Mouse (Mus musculus): Measurements from ENCODE around the gene H2-Q7.
"Not testable (repeated sequence)": the region's sequence is repeated elsewhere in the genome, so short reads cannot be mapped to it uniquely, and the experiment has no call there.

H2-Q7 gene

DNA sequence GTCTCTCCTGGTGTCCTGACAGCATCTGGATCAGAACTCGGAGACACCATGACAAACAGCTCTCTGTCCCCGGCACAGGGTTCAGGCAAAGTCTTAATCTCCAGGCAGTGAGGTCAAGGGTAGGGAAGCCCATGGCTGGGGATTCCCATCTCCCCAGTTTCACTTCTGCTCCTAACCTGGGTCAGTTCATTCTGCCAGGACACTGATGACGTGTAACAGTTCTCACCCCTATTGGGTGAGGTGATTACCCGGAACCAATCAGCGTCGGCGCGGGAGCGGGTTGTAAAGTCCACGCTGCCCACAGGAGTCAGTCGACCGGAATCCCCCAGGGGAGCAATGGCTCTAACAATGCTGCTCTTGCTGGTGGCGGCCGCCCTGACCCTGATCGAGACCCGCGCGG is at the start of gene H2-Q7:
Gene H2-Q7 (plus strand): TSS at position 271 of the 400 bp plus-strand sequence.
- DNase-seq (ENCODE audit: low read depth, low spot score) = not testable (repeated sequence)

DNA sequence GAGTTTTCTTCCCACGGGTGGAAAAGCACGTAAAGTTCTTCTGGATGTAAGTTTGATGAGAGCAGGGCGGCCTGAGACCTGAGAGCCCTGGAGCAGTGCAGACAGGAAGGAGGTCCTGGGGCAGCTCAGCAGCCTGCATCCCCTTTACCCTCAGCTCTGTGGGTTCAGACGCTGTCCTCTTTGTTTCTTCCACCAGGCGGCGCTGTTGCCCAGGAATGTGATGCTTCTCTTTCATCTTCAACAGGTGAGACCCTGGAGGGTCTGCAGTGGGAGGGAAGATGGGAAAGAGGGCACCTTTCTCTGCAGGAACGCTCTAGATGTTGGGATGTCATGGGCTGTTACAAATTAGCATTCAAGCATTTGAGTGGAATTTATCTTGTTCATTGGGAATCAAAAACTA is 49.2 kb upstream of the H2-Q7 start:
- DNase-seq (ENCODE audit: low read depth, low spot score) = not testable (repeated sequence)

DNA sequence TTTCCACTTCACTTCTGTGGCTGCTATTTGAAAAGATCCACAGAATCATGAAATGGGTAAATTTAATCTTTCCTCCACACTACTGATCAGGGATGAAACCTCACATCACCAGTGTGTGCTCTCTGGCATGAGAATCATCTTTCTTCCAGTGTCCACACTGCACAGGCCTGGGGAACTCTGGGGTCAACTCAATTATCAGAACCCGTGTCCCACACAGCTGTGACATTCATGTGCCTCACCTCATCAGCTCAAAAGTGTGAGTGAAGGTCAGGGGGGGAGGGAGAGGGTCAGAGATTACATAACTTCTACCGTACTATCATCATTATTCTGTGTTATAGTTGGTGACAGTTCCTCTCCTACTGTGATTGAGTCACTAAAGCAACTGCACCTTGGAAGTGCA is 46.3 kb upstream of the H2-Q7 start:
- DNase-seq (ENCODE audit: low read depth, low spot score) = not testable (repeated sequence)

DNA sequence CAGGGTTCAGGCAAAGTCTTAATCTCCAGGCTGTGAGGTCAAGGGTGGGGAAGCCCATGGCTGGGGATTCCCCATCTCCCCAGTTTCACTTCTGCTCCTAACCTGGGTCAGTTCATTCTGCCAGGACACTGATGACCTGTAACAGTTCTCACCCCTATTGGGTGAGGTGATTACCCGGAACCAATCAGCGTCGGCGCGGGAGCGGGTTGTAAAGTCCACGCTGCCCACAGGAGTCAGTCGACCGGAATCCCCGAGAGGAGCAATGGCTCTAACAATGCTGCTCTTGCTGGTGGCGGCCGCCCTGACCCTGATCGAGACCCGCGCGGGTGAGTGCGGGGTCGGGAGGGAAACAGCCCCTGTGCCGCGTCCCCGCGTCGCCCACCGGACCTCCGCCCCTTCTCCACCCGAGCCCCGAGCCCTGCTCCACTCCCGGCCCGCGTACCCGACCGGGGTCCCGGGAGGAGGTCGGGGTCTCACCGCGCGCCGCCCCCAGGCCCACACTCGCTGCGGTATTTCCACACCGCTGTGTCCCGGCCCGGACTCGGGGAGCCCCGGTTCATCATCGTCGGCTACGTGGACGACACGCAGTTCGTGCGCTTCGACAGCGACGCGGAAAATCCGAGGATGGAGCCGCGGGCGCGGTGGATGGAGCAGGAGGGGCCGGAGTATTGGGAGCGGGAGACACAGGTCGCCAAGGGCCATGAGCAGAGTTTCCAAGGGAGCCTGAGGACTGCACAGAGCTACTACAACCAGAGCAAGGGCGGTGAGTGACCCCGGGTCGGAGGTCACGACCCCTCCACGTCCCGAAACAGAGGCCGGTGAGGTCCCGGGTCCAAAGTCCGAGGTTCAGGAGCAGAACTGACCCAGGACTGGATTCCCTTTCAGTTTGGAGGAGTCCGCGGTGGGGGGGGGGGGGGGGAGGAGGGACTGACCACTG is 44.8 kb upstream of the H2-Q7 start:
- DNase-seq (ENCODE audit: low read depth, low spot score) = not testable (repeated sequence)

DNA sequence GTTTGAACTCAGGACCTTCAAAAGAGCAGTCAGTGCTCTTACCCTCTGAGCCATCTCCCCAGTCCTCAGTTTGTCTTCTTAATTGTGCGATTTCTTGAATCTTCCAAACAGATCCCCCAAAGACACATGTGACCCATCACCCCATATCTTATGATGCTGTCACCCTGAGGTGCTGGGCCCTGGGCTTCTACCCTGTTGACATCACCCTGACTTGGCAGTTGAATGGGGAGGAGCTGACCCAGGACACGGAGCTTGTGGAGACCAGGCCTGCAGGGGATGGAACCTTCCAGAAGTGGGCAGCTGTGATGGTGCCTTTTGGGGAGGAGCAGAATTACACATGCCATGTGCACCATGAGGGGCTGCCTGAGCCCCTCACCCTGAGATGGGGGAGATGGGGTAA is 42.0 kb upstream of the H2-Q7 start:
- not testable (repeated sequence) for DNase-seq (ENCODE audit: low read depth, low spot score)

DNA sequence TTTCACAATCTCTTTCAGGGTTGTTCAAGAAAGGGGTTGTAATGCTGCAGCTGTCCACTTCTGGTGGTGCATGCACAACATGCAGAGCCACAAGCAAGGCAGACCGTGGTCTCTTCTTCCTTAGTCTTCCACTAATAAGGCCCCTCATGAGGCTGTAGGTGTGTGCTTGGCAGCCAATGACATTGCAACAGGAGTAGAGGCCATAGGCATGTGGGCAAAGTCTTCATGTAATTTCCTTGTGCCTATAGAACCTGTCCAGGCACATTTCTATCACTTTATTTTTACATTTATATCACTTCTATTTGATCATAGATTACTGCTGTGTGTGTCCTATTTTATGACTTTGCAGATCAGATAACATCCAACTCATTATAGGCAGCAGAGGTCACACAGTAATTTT is 25.9 kb upstream of the H2-Q7 start:
- DNase-seq (ENCODE audit: low read depth, low spot score) = not testable (repeated sequence)

DNA sequence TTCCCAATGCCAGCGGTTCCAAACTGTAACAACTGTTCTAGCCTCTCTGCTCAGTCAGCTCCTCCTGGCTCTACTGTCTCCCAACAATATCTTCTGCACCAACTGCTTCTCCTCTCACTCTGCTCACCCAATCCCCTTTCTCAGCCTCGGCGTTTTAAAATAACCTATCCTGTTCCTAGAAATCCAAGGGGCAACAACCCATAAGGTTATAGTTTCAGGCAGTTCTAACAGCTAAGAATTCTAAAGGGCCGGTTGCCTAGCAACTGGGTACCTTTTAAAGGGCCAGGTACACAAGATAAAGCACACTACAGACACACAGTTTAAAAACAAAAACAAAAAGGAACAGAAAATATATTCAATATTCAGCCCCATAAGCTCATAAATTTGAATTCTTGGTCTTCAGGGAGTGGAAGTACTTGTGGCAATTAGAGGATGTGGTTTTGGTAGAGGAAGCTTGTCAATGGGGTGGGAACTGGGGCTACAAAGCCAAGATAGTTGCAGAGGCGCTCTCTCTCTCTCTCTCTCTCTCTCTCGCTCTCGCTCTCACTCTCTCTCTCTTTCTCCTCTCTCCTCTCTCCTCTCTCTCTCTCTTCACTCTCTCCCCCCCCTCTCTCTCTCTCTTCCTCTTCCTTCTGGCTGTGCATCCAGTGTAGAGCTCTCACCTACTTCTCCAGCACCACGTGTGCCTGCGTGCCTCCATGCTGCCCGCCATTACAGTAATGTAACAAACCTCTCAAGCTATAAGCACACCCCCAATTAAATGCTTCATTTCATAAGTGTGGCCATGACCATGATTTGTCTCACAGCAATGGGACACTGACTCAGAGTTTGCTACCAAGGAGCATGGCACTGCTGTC is 23.5 kb upstream of the H2-Q7 start:
- DNase-seq (ENCODE audit: low read depth, low spot score) = not testable (repeated sequence)

DNA sequence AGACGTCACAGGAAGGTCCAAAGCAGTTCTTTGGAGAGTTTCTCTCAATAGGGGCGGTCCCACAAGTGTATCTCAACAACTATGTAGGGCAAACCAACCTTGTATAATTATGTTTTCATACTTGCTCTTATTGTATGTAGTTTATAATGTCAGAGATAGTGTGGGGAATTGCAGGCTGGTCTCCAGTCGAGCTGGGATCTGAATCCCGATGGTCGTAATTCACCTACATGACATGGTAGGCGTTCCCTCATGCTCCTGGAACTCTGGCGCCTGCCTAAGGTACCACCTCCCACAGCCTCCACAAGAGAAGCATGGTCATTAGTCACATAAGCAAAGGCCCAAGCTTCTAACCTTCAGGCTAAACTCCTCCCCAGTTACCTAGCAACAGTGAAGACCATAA is 20.2 kb upstream of the H2-Q7 start:
- no peak for DNase-seq (ENCODE audit: low read depth, low spot score)

DNA sequence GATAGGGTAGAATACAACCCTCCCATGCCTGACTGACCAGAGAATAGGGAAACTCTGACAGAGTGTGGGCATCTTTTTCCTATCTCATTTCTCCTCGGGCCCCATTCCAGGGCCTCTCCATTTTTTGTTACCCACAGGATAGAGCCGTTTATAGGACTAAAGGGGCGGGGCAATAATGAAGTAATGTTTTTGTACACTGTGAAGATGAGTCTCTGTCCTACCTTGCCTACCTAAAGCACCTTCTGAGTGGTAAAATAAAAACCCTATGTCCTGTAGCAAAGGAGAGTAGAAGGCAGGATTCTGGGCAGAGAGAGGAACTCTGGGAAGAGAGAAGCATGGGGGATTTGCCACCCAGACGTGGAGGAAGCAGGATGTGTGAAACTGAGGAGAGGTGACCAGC is 19.4 kb upstream of the H2-Q7 start:
- DNase-seq (ENCODE audit: low read depth, low spot score) = not testable (repeated sequence)

DNA sequence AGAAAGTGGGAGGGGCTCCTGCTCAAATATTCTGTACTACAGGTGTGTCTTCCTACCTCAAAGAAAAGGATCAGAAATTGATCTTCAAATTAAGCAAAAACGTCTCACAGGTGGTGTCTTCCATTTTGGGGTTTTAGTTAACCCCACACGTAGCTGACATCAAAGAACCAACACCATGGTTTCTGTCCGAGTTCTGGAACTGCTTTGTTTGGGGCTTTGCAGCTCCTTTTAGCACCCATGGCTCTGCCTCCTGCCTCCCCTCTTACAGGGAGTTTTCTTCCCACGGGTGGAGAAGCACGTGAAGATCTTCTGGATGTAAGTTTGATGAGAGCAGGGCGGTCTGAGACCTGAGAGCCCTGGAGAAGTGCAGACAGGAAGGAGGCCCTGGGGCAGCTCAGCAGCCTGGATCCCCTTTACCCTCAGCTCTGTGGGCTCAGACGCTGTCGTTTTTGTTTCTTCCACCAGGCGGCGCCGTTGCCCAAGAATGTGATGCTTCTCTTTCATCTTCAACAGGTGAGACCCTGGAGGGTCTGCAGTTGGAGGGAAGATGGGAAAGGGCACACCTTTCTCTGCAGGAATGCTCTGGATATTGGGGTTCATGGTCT is 18.6 kb upstream of the H2-Q7 start:
- DNase-seq (ENCODE audit: low read depth, low spot score) = not testable (repeated sequence)

DNA sequence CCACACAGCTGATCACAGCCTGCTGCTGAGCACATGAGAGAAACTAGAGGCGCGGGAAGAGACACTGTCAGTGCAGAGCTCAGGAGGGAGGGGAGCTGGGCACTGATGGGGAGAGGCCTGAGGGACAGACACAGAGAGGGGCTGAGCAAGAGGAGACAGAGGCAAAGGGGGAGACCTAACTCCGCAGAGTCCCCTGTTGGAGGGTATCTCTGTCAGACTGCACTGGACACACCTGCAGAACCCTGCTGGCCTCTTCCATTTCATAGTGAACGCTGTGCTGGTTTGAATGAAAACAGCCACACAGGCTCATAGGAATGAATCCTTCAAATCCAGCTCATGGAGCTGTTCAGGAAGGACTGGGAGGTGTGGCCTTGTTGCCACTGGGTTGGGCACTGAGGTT is 17.6 kb upstream of the H2-Q7 start:
- DNase-seq (ENCODE audit: low read depth, low spot score) = not testable (repeated sequence)

DNA sequence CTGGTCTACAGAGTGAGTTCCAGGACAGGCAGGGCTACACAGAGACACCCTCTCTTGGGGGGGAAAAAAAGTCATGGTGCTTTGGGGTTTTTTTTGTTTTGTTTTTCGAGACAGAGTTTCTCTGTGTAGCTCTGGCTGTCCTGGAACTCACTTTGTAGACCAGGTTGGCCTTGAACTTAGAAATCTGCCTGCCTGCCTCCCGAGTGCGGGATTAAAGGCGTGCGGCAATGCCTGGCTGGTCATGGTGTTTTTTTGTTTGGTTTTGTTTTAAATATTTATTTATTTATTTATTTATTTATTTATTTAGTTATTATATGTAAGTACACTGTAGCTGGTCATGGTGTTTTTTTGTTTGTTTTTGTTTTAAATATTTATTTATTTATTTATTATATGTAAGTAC is 16.6 kb upstream of the H2-Q7 start:
- DNase-seq (ENCODE audit: low read depth, low spot score) = not testable (repeated sequence)

DNA sequence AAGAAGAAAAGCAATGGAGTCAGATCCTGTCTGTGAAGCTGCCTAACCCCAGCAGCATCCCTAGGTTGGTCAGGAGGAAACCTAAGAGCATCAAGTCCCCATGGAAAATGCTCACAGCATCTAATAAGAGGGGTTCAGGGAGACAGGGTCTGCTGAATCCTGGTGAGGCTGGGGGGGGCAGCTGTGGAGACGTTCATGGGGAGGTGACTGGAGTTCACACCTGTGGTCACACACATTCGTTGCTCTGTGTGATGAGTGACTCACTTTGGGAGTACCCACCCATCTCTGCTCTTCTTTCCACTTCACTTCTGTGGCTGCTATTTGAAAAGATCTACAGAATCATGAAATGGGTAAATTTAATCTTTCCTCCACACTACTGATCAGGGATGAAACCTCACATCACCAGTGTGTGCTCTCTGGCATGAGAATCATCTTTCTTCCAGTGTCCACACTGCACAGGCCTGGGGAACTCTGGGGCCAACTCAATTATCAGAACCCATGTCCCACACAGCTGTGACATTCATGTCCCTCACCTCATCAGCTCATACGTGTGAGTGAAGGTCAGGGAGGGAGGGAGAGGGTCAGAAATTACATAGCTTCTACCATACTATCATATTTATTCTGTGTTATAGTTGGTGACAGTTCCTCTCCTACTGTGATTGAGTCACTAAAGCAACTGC is 15.7 kb upstream of the H2-Q7 start:
- not testable (repeated sequence) for DNase-seq (ENCODE audit: low read depth, low spot score)

DNA sequence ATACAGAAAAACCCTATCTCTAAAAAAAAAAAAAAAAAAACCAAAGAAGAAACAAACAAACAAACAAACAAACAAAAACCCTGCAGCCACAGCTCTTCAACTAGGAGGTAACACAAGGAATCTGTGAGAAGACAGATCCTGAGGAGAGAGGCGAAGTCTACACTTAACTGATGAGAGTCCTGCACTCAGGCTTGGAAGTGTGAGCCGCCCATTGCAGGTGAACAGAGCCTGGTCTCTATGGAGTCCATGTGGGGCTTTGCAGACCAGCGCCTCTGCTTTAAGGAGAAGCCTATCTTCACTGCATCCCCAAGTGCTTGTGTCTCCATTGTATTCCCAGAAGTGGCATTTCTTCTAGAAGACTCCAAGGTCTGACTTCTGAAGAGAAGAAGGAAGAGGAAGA is 14.8 kb upstream of the H2-Q7 start:
- DNase-seq (ENCODE audit: low read depth, low spot score) = not testable (repeated sequence)

DNA sequence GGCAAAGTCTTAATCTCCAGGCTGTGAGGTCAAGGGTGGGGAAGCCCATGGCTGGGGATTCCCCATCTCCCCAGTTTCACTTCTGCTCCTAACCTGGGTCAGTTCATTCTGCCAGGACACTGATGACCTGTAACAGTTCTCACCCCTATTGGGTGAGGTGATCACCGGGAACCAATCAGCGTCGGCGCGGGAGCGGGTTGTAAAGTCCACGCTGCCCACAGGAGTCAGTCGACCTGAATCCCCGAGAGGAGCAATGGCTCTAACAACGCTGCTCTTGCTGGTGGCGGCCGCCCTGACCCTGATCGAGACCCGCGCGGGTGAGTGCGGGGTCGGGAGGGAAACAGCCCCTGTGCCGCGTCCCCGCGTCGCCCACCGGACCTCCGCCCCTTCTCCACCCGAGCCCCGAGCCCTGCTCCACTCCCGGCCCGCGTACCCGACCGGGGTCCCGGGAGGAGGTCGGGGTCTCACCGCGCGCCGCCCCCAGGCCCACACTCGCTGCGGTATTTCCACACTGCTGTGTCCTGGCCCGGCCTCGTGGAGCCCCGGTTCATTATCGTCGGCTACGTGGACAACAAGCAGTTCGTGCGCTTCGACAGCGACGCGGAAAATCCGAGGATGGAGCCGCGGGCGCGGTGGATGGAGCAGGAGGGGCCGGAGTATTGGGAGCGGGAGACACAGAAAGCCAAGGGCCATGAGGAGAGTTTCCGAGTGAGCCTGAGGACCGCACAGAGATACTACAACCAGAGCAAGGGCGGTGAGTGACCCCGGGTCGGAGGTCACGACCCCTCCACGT is 14.1 kb upstream of the H2-Q7 start, which contains the start of gene H2-Q6:
Gene H2-Q6 (plus strand): TSS at position 227 of the 793 bp plus-strand sequence.
- DNase-seq (ENCODE audit: low read depth, low spot score) = not testable (repeated sequence)

DNA sequence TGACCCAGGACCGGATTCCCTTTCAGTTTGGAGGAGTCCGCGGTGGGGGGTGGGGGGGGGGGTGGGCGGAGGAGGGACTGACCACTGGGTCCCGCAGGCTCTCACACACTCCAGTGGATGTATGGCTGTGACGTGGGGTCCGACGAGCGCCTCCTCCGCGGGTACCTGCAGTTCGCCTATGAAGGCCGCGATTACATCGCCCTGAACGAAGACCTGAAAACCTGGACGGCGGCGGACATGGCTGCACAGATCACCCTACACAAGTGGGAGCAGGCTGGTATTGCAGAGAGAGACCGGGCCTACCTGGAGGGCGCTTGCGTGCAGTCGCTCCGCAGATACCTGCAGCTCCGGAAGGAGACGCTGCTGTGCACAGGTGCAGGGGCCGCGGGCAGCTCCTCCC is 13.5 kb upstream of the H2-Q7 start:
- not testable (repeated sequence) for DNase-seq (ENCODE audit: low read depth, low spot score)

DNA sequence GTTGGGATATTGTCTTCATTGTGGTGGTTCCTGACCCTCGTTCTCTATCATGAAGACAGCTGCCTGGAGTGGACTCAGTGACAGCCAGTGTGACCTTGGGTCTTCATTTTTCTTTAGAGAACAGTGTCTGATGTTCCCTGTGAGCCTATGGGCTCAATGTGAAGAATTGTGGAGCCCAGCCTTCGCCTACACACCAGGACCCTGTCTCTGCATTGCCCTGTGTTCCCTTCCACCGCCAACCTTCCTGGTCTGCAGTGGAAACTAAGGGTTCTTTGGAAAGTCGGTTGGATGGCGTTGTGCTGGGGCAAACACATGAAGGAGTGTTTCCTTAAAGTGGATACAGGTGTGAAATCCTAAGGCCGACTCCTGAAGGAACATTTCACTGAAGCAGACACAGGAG is 10.1 kb upstream of the H2-Q7 start:
- not testable (repeated sequence) for DNase-seq (ENCODE audit: low read depth, low spot score)

DNA sequence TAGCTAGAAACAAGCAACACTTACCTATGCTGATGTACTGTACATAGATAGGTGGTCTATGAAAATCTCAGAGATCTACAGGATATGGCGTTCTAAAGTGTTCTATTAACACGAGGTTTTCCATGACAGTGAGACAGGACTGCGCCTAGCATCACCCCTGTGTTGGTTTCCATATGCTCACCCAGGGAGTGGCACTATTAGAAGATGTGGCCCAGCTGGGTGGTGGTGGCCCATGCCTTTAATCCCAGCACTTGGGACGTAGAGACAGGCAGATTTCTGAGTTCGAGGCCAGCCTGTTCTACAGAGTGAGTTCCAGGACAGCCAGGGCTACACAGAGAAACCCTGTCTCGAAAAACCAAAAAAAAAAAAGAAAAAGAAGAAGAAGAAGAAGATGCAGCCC is 8.3 kb upstream of the H2-Q7 start:
- not testable (repeated sequence) for DNase-seq (ENCODE audit: low read depth, low spot score)

DNA sequence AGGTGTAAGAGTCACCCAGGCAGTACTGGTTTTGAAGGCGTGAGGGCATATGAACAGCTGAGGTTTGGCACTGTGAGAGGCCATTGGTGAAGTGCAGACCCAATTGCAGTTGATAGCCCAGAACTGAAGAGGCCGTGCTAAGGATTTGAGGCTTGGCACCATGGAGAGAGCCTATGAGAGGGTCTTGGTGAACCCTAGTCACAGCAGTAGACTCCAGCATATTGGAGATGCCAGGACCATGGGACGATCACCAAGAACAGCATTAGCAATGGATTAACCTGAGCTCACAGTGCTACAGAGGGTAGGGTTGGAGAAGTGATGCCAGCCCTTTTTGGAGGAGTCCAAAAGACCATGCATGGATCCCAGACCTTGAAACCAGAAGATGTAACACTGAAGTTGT is 6.8 kb upstream of the H2-Q7 start:
- not testable (repeated sequence) for DNase-seq (ENCODE audit: low read depth, low spot score)

DNA sequence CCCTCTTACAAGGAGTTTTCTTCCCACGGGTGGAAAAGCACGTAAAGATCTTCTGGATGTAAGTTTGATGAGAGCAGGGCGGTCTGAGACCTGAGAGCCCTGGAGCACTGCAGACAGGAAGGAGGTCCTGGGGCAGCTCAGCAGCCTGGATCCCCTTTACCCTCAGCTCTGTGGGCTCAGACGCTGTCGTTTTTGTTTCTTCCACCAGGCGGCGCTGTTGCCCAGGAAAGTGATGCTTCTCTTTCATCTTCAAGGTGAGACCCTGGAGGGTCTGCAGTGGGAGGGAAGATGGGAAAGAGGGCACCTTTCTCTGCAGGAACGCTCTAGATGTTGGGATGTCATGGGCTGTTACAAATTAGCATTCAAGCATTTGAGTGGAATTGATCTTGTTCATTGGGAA is 4.1 kb upstream of the H2-Q7 start:
- not testable (repeated sequence) for DNase-seq (ENCODE audit: low read depth, low spot score)
